Mouse (Mus musculus): ENCODE results near the gene Cog6. TPM values are rescaled to one million over a fixed set of nuclear protein-coding genes. Genes with fewer than 3 reads are reported as not detected.
"Not testable (repeated sequence)": the region's sequence is repeated elsewhere in the genome, so short reads cannot be mapped to it uniquely, and the experiment has no call there.

Gene Cog6
- polyA plus RNA-seq, 1 experiment from 2014 or later: 52.0 TPM

GRCm38 (mm10) chr3:53027333-53027732 lies 10.3 kb upstream of the Cog6 start:
- H3K27me3 ChIP-seq: no peaks in the 10 kb centered on the region
- H3K9ac ChIP-seq: no peak overlapping the region
- ATAC-seq (ENCODE audit: low read depth): no peak
- WGBS: 90% methylated on average over 4 of the region's 4 CpGs
- H3K4me3 ChIP-seq: no peak overlapping the region
- no peak overlapping the region for H3K4me2 ChIP-seq
- no peak overlapping the region for H3K27ac ChIP-seq (replicated peaks)
- no peaks in the 10 kb centered on the region for H3K36me3 ChIP-seq
- H3K9me3 ChIP-seq: no peaks in the 10 kb centered on the region
- no peaks in the 10 kb centered on the region for H3K4me1 ChIP-seq (replicated peaks)

DNA sequence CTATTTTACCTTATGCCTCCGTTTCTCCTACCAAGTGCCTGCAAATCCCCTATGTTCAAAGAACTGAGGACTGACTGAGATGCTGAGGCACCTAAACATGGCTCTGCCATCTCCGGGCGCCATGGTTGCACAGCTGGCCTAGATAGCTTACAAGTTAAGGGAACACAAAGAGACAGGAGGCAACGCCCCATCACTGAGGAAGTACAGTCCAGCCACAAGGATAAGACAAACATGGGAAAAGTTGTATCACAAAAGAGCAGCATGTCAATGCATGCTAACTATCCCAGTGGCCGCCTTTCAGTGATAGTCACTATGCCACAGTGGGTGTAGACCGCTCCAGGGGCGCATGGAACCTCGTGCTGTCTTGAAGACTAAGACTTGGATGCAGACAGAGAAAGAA lies 9.6 kb downstream of the Cog6 start:
- Histone ChIP-seq H3K4me3 (no peak overlapping the region), H3K36me3 (peaks cover 61% of the 10 kb centered on the region), H3K27me3 (no peaks in the 10 kb centered on the region), H3K9ac (no peak overlapping the region), H3K9me3 (no peaks in the 10 kb centered on the region), H3K27ac (replicated peaks) (no peak overlapping the region), H3K4me2 (no peak overlapping the region), H3K4me1 (replicated peaks) (no peaks in the 10 kb centered on the region)
- no peak for ATAC-seq (ENCODE audit: low read depth)
- WGBS: 94% methylated on average over 8 of the region's 8 CpGs

DNA sequence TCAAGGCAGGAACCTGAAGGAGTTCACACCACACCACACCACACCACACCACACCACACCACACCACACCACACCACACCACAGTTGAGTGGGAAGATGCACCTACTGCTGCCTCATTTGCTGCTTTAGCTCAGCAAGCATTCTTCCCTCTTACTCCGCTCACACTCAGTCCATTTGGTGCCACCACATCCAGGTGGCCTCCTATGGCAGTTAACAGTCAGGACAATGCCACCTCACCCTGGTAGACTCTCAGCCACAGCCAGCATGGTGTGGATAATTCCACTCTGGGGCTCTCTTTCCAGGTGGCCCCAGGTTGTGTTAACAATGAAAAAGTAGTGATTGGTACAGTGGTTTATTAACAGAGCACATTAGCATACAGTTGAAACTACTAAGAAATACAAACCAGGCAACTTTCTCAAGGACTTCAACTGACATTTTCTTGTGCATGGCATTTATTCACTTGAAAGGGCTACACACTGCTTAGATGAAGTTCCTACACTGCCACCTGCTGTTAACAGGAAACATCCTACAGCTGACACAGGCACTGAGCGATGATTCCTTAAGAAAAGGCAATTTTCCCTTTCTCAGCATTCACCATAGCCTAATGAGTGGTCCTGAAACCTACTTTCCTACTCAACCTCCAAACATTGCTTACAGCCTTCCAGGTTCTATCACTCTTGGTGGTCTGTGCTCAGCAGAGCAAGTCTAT lies 12.5 kb downstream of the Cog6 start:
- WGBS: 76% methylated on average over 2 of the region's 2 CpGs
- peak; percentile 75; the same call in 1 of the 2 replicates for ATAC-seq (ENCODE audit: low read depth)
- no peak overlapping the region for H3K4me3 ChIP-seq
- H3K27ac ChIP-seq (replicated peaks): no peak overlapping the region
- H3K9ac ChIP-seq: no peak overlapping the region
- no peaks in the 10 kb centered on the region for H3K4me1 ChIP-seq (replicated peaks)
- peaks cover 74% of the 10 kb centered on the region for H3K36me3 ChIP-seq
- no peaks in the 10 kb centered on the region for H3K27me3 ChIP-seq
- H3K9me3 ChIP-seq: no peaks in the 10 kb centered on the region
- H3K4me2 ChIP-seq: no peak overlapping the region

- Histone ChIP-seq H3K4me2 (no peak overlapping the region), H3K36me3 (peaks cover 75% of the 10 kb centered on the region), H3K27ac (replicated peaks) (no peak overlapping the region), H3K4me1 (replicated peaks) (no peaks in the 10 kb centered on the region), H3K27me3 (no peaks in the 10 kb centered on the region), H3K9me3 (no peaks in the 10 kb centered on the region), H3K9ac (no peak overlapping the region), H3K4me3 (no peak overlapping the region)
- no peak for ATAC-seq (ENCODE audit: low read depth)
- WGBS: 77% methylated on average over 6 of the region's 6 CpGs
These were observed 15.0 kb downstream of the Cog6 start for GRCm38 (mm10) chr3:53002076-53002475.

DNA sequence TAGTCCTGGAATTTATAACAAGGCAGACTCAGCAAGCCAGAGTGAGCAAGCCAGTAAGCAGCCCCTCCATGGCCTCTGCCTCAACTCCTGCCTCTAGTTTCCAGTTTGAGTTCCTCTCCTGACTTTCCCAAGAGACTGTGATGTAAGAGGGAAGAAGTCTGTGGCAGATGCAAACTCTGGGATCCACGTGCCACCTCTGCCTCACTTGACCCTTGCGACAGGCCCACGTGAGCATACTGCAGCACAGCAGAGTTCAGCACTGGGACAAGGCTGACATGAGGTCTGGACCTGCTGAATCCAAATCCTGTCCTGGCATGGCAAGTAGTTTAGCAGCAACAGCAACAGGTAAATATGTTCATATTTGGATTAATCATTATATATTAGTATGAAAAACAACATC lies 17.0 kb downstream of the Cog6 start:
- no peak overlapping the region for H3K4me3 ChIP-seq
- peaks cover 79% of the 10 kb centered on the region for H3K36me3 ChIP-seq
- H3K4me1 ChIP-seq (replicated peaks): no peaks in the 10 kb centered on the region
- ATAC-seq (ENCODE audit: low read depth): no peak
- no peak overlapping the region for H3K27ac ChIP-seq (replicated peaks)
- no peak overlapping the region for H3K4me2 ChIP-seq
- no peaks in the 10 kb centered on the region for H3K9me3 ChIP-seq
- 89% methylated on average over 3 of the region's 3 CpGs for WGBS
- H3K9ac ChIP-seq: no peak overlapping the region
- H3K27me3 ChIP-seq: no peaks in the 10 kb centered on the region

- 70% methylated on average over 15 of the region's 15 CpGs for WGBS
- Histone ChIP-seq H3K9ac (no peak overlapping the region), H3K4me3 (no peak overlapping the region), H3K9me3 (no peaks in the 10 kb centered on the region), H3K27ac (replicated peaks) (no peak overlapping the region), H3K4me1 (replicated peaks) (no peaks in the 10 kb centered on the region), H3K27me3 (no peaks in the 10 kb centered on the region), H3K4me2 (no peak overlapping the region), H3K36me3 (peaks cover 79% of the 10 kb centered on the region)
- no peak for ATAC-seq (ENCODE audit: low read depth)
These were observed 17.9 kb downstream of the Cog6 start for GRCm38 (mm10) chr3:52999016-52999744.

- Histone ChIP-seq H3K4me3 (no peak overlapping the region), H3K36me3 (peaks cover 86% of the 10 kb centered on the region), H3K27ac (replicated peaks) (no peak overlapping the region), H3K4me1 (replicated peaks) (no peaks in the 10 kb centered on the region), H3K4me2 (no peak overlapping the region), H3K27me3 (no peaks in the 10 kb centered on the region), H3K9me3 (no peaks in the 10 kb centered on the region), H3K9ac (no peak overlapping the region)
- WGBS: 70% methylated on average over 1 of the region's 1 CpGs
- no peak for ATAC-seq (ENCODE audit: low read depth)
These were observed 19.7 kb downstream of the Cog6 start for GRCm38 (mm10) chr3:52997381-52997780.

- peaks cover 84% of the 10 kb centered on the region for H3K36me3 ChIP-seq
- WGBS: 90% methylated on average over 5 of the region's 5 CpGs
These were observed 20.4 kb downstream of the Cog6 start for GRCm38 (mm10) chr3:52996635-52997034.

GRCm38 (mm10) chr3:52994666-52995065 lies 22.4 kb downstream of the Cog6 start:
- H3K36me3 ChIP-seq: peaks cover 83% of the 10 kb centered on the region
- 80% methylated on average over 5 of the region's 5 CpGs for WGBS
- no peak for ATAC-seq (ENCODE audit: low read depth)

More at GRCm38 (mm10) chr3:52996635-52997034, 20.4 kb downstream of the Cog6 start:
- Histone ChIP-seq H3K27ac (replicated peaks) (no peak overlapping the region), H3K4me1 (replicated peaks) (no peaks in the 10 kb centered on the region), H3K27me3 (no peaks in the 10 kb centered on the region), H3K4me2 (no peak overlapping the region), H3K4me3 (no peak overlapping the region), H3K9me3 (no peaks in the 10 kb centered on the region), H3K9ac (no peak overlapping the region)
- ATAC-seq (ENCODE audit: low read depth): no peak

GRCm38 (mm10) chr3:52993296-52993695 lies 23.7 kb downstream of the Cog6 start:
- Histone ChIP-seq H3K27ac (replicated peaks) (no peak overlapping the region), H3K9ac (no peak overlapping the region), H3K4me3 (no peak overlapping the region), H3K36me3 (peaks cover 84% of the 10 kb centered on the region), H3K4me1 (replicated peaks) (no peaks in the 10 kb centered on the region), H3K27me3 (no peaks in the 10 kb centered on the region), H3K4me2 (no peak overlapping the region), H3K9me3 (no peaks in the 10 kb centered on the region)
- 90% methylated on average over 10 of the region's 10 CpGs for WGBS
- ATAC-seq (ENCODE audit: low read depth): no peak

More at GRCm38 (mm10) chr3:52994666-52995065, 22.4 kb downstream of the Cog6 start:
- H3K9me3 ChIP-seq: no peaks in the 10 kb centered on the region
- no peak overlapping the region for H3K9ac ChIP-seq
- H3K27ac ChIP-seq (replicated peaks): no peak overlapping the region
- no peaks in the 10 kb centered on the region for H3K27me3 ChIP-seq
- H3K4me1 ChIP-seq (replicated peaks): no peaks in the 10 kb centered on the region
- H3K4me2 ChIP-seq: no peak overlapping the region
- no peak overlapping the region for H3K4me3 ChIP-seq

DNA sequence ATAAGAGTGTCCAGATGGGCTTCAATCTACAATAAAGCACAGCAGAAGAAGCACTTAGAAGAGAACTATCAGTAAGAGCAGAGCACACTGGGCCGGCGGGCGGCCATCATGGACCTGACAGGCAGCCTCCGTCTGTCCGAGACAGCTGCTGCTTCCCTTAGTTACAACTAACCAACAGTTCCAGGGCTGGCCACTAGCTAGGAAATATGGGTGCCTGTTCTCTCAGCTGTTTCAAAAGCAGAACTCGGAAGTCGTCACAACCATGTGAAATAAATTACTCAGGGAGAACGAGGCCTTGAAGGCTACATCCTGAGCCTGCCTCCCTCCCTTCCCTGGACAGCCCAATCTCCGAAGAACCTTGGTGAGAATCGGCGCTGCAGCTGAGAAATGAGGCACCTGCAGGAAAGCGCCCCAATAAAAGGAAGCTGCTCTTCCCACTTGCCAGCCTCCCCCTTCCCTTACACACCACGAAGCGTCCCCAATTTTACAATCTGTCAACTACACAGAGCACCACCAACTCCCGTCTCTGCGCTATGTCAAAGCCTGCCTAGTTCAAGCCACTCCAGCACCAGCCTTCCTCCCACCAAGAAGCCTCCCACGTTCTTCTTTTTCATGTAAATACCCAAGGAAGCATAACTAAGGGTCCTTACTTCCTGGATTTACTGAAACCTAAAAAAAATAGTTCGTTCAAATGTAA lies 26.8 kb downstream of the Cog6 start:
- no peaks in the 10 kb centered on the region for H3K4me1 ChIP-seq (replicated peaks)
- H3K36me3 ChIP-seq: peaks cover 84% of the 10 kb centered on the region
- H3K27ac ChIP-seq (replicated peaks): no peak overlapping the region
- no peak overlapping the region for H3K4me3 ChIP-seq
- 57% methylated on average over 18 of the region's 18 CpGs for WGBS
- H3K9me3 ChIP-seq: no peaks in the 10 kb centered on the region
- no peaks in the 10 kb centered on the region for H3K27me3 ChIP-seq
- no peak overlapping the region for H3K4me2 ChIP-seq
- H3K9ac ChIP-seq: no peak overlapping the region
- ATAC-seq (ENCODE audit: low read depth): no peak

GRCm38 (mm10) chr3:52985508-52985941 lies 31.5 kb downstream of the Cog6 start:
- not testable (repeated sequence) for ATAC-seq (ENCODE audit: low read depth); H3K9me3 ChIP-seq; H3K27me3 ChIP-seq; H3K4me2 ChIP-seq; H3K4me3 ChIP-seq; H3K4me1 ChIP-seq (replicated peaks); H3K9ac ChIP-seq; H3K27ac ChIP-seq (replicated peaks)
- peaks cover 79% of the 10 kb centered on the region for H3K36me3 ChIP-seq
- WGBS: 36% methylated on average over 7 of the region's 7 CpGs

Data from neural tube, embryonic 13.5 days (tissue).